8 mouse cellular contexts compared by ENCODE assay signal in genomic region chr1:164366156-164367128, GRCm38 (mm10). TPM values are rescaled to one million over a fixed set of nuclear protein-coding genes. Genes with fewer than 3 reads are reported as not detected.
DNase-seq lines count a peak whose midpoint lies in the region; ATAC-seq and TF ChIP-seq lines count a peak whose summit lies in the region.

No protein-coding gene starts in this region.

- no peak overlapping the region for H3K4me2 ChIP-seq in forebrain, embryonic 14.5 days (ENCODE audit: low read length)
- H3K4me2 ChIP-seq in liver, embryonic 16.5 days (ENCODE audit: low read depth, low read length) = no peak overlapping the region
- no peak overlapping the region for H3K4me2 ChIP-seq in neural tube, embryonic 15.5 days

- TF ChIP-seq CTCF in ES-Bruce4 (IDR thresholded peaks at IDR 0.05; ENCODE audit: low read depth, low read length) = peak; percentile 89
- peak; percentile 60; the same call in 1 of the 2 replicates for TF ChIP-seq CTCF in testis, adult 2 months (IDR thresholded peaks at IDR 0.05; ENCODE audit: control insufficient read depth, insufficient read depth, insufficient replicate concordance, low read depth, low read length)

- TF ChIP-seq POLR2A in ES-Bruce4 (IDR thresholded peaks at IDR 0.05; ENCODE audit: insufficient read depth, low read length) = no peak
- no peak for TF ChIP-seq POLR2A in testis, adult 2 months (IDR thresholded peaks at IDR 0.05; ENCODE audit: control insufficient read depth, low read depth, low read length)

- H3K9ac ChIP-seq in ES-Bruce4 (ENCODE audit: low read depth, poor library complexity, severe bottlenecking) = no peak overlapping the region
- no peak overlapping the region for H3K9ac ChIP-seq in forebrain, embryonic 14.5 days (ENCODE audit: low read length)
- no peak overlapping the region for H3K9ac ChIP-seq in liver, embryonic 16.5 days (ENCODE audit: low read depth, low read length)
- H3K9ac ChIP-seq in neural tube, embryonic 15.5 days (replicated peaks) = no peak overlapping the region

- H3K27me3 ChIP-seq in ES-Bruce4 (ENCODE audit: control insufficient read depth, insufficient read depth, low read length, poor library complexity, severe bottlenecking) = no peaks in the 10 kb centered on the region
- no peaks in the 10 kb centered on the region for H3K27me3 ChIP-seq in forebrain, embryonic 14.5 days (replicated peaks; ENCODE audit: control insufficient read depth, insufficient read depth, low read length)
- no peaks in the 10 kb centered on the region for H3K27me3 ChIP-seq in liver, embryonic 16.5 days (ENCODE audit: control insufficient read depth, insufficient read depth, low read depth, low read length)
- no peaks in the 10 kb centered on the region for H3K27me3 ChIP-seq in neural tube, embryonic 15.5 days (replicated peaks)
- no peaks in the 10 kb centered on the region for H3K27me3 ChIP-seq in testis, adult 2 months (ENCODE audit: control insufficient read depth, insufficient read depth, low read length)

- intact Hi-C loops in heart, postnatal 36 days (cut with DNase I) = loop anchor here (1.0 to 5.0 kb wide), 4 partner anchors 91 to 755 kb away; partner anchors contain the start of gene Atp1b1

- H3K4me1 ChIP-seq in ES-Bruce4 (ENCODE audit: control insufficient read depth, insufficient read depth, low read length) = no peaks in the 10 kb centered on the region
- no peaks in the 10 kb centered on the region for H3K4me1 ChIP-seq in forebrain, embryonic 14.5 days (ENCODE audit: control insufficient read depth, insufficient read depth, low read length)
- no peaks in the 10 kb centered on the region for H3K4me1 ChIP-seq in liver, embryonic 16.5 days (ENCODE audit: control insufficient read depth, low read depth, low read length)
- H3K4me1 ChIP-seq in neural tube, embryonic 15.5 days = peaks cover 9% of the 10 kb centered on the region
- H3K4me1 ChIP-seq in testis, adult 2 months (ENCODE audit: control insufficient read depth, insufficient read depth, low read length) = no peaks in the 10 kb centered on the region

- H3K27ac ChIP-seq in ES-Bruce4 (ENCODE audit: insufficient read depth, low read length) = no peak overlapping the region
- H3K27ac ChIP-seq in forebrain, embryonic 14.5 days (ENCODE audit: low read depth, low read length) = no peak overlapping the region
- no peak overlapping the region for H3K27ac ChIP-seq in liver, embryonic 16.5 days (ENCODE audit: low read length)
- no peak overlapping the region for H3K27ac ChIP-seq in neural tube, embryonic 15.5 days (replicated peaks)
- no peak overlapping the region for H3K27ac ChIP-seq in testis, adult 2 months (ENCODE audit: control insufficient read depth, insufficient read depth, low read depth, low read length)

- ATAC-seq in cerebellum, adult (ENCODE audit: insufficient number of reproducible peaks, low FRiP score, low TSS enrichment) = peak; percentile 83
- peak; percentile 85 for ATAC-seq in forebrain, embryonic 14.5 days
- ATAC-seq in liver, embryonic 16.5 days (ENCODE audit: low read depth) = peak; percentile 71
- ATAC-seq in neural tube, embryonic 15.5 days (ENCODE audit: low FRiP score) = peak; percentile 86

- H3K36me3 ChIP-seq in ES-Bruce4 (ENCODE audit: control insufficient read depth, insufficient read depth, low read length, poor library complexity, severe bottlenecking) = no peaks in the 10 kb centered on the region
- no peaks in the 10 kb centered on the region for H3K36me3 ChIP-seq in forebrain, embryonic 14.5 days (ENCODE audit: control insufficient read depth, insufficient read depth, low read length)
- H3K36me3 ChIP-seq in liver, embryonic 16.5 days (ENCODE audit: control insufficient read depth, insufficient read depth) = no peaks in the 10 kb centered on the region
- H3K36me3 ChIP-seq in neural tube, embryonic 15.5 days = peaks cover 5% of the 10 kb centered on the region; the same call in 1 of the 2 replicates
- H3K36me3 ChIP-seq in testis, adult 2 months (ENCODE audit: control insufficient read depth, insufficient read depth, low read length) = no peaks in the 10 kb centered on the region

- no peak overlapping the region for H3K4me3 ChIP-seq in ES-Bruce4 (ENCODE audit: low read depth, low read length)
- no peak overlapping the region for H3K4me3 ChIP-seq in forebrain, embryonic 14.5 days (ENCODE audit: low read depth, low read length)
- no peak overlapping the region for H3K4me3 ChIP-seq in liver, embryonic 16.5 days (ENCODE audit: low read depth, low read length)
- no peak overlapping the region for H3K4me3 ChIP-seq in neural tube, embryonic 15.5 days (replicated peaks)
- H3K4me3 ChIP-seq in testis, adult 2 months (ENCODE audit: control insufficient read depth, low read depth, low read length) = no peak overlapping the region

- no peak for TF ChIP-seq EP300 in ES-Bruce4 (IDR thresholded peaks at IDR 0.05; ENCODE audit: insufficient read depth, low read depth, low read length)

- H3K9me3 ChIP-seq in ES-Bruce4 (replicated peaks; ENCODE audit: control insufficient read depth, insufficient read depth, low read length, poor library complexity, severe bottlenecking) = no peaks in the 10 kb centered on the region
- H3K9me3 ChIP-seq in forebrain, embryonic 14.5 days (replicated peaks; ENCODE audit: control insufficient read depth, low read length) = no peaks in the 10 kb centered on the region
- H3K9me3 ChIP-seq in liver, embryonic 16.5 days (replicated peaks; ENCODE audit: control insufficient read depth, low read length) = no peaks in the 10 kb centered on the region
- no peaks in the 10 kb centered on the region for H3K9me3 ChIP-seq in neural tube, embryonic 15.5 days (replicated peaks)

- 78% methylated on average over 12 of the region's 12 CpGs for WGBS in forebrain, embryonic 14.5 days
- WGBS in liver, embryonic 16.5 days (ENCODE audit: insufficient replicate concordance) = 61% methylated on average over 12 of the region's 12 CpGs
- 75% methylated on average over 12 of the region's 12 CpGs for WGBS in neural tube, embryonic 15.5 days

- DNase-seq in forebrain, embryonic 14.5 days (ENCODE audit: low spot score) = peak; percentile 69
- DNase-seq in heart, postnatal 36 days = peak; percentile 68 to 81
- DNase-seq in layer of hippocampus, adult 11-12 months (ENCODE audit: low spot score) = peak; percentile 80

RNA-seq across cellular contexts. Expression of gene Blzf1, which starts 59.2 kb away (rescaled TPM):
- polyA plus RNA-seq in ES-Bruce4 (2011; ENCODE audit: insufficient read depth, insufficient read length, low read depth, missing spikeins) = 25.7 and 33.9 TPM in 2 replicates
- polyA plus RNA-seq in forebrain, embryonic 14.5 days (2014; fragmentation: Nextera tagmentation; extraction: Ambion mirVana) = 27.5 and 28.5 TPM in 2 replicates
- 10 to 100 TPM; 24.5 to 24.6 TPM for total RNA-seq in heart, postnatal 36 days (2021)
- 8.8 and 9.1 TPM in 2 replicates for polyA plus RNA-seq in liver, embryonic 16.5 days (2015; fragmentation: Nextera tagmentation; extraction: Ambion mirVana)
- polyA plus RNA-seq in neural tube, embryonic 15.5 days (2015; fragmentation: Nextera tagmentation; extraction: Ambion mirVana) = 31.5 and 32.1 TPM in 2 replicates
- polyA plus RNA-seq in testis, adult 2 months (2012; rRNA removed) = 15.2 and 16.9 TPM in 2 replicates
